In genomic region chr1:155416147-155416700, GRCm38 (mm10) we compare ENCODE assay signal across 8 mouse cellular contexts. TPM values are rescaled to one million over a fixed set of nuclear protein-coding genes. Genes with fewer than 3 reads are reported as not detected.
DNase-seq lines count a peak whose midpoint lies in the region; ATAC-seq and TF ChIP-seq lines count a peak whose summit lies in the region.

No protein-coding gene starts in this region.

- WGBS in embryonic facial prominence, embryonic 11.5 days = 5% methylated on average over 6 of the region's 6 CpGs
- WGBS in limb, embryonic 14.5 days = 6% methylated on average over 6 of the region's 6 CpGs
- 3% methylated on average over 6 of the region's 6 CpGs for WGBS in stomach, embryonic 16.5 days

- no peaks in the 10 kb centered on the region for H3K27me3 ChIP-seq in testis, adult 2 months (ENCODE audit: control insufficient read depth, insufficient read depth, low read length)
- no peaks in the 10 kb centered on the region for H3K27me3 ChIP-seq in embryonic facial prominence, embryonic 11.5 days (ENCODE audit: control insufficient read depth, insufficient read depth, low read length)
- H3K27me3 ChIP-seq in limb, embryonic 14.5 days (ENCODE audit: control insufficient read depth, insufficient read depth, low read length) = no peaks in the 10 kb centered on the region
- no peaks in the 10 kb centered on the region for H3K27me3 ChIP-seq in stomach, embryonic 16.5 days (ENCODE audit: control insufficient read depth, insufficient read depth, low read length)

- no peaks in the 10 kb centered on the region for H3K9me3 ChIP-seq in embryonic facial prominence, embryonic 11.5 days (replicated peaks; ENCODE audit: control insufficient read depth, low read length)
- no peaks in the 10 kb centered on the region for H3K9me3 ChIP-seq in limb, embryonic 14.5 days (ENCODE audit: control insufficient read depth, low read length)
- no peaks in the 10 kb centered on the region for H3K9me3 ChIP-seq in stomach, embryonic 16.5 days (replicated peaks; ENCODE audit: control insufficient read depth, low read length)

- DNase-seq in testis, postnatal 10 days (ENCODE audit: low spot score) = no peak
- DNase-seq in embryonic facial prominence, embryonic 11.5 days (ENCODE audit: low spot score) = peak; percentile 36
- DNase-seq in limb, embryonic 14.5 days (ENCODE audit: low spot score) = no peak
- DNase-seq in left cerebral cortex, postnatal 25 days (ENCODE audit: low spot score in 2 of 2) = no peak
- no peak for DNase-seq in urinary bladder, postnatal 14 days (ENCODE audit: low spot score)
- DNase-seq in embryo, embryonic 10 days (ENCODE audit: low spot score) = no peak

- H3K27ac ChIP-seq in testis, adult 2 months (ENCODE audit: control insufficient read depth, insufficient read depth, low read depth, low read length) = peak overlapping the region; percentile 88
- peak overlapping the region; percentile 77 for H3K27ac ChIP-seq in embryonic facial prominence, embryonic 11.5 days (replicated peaks; ENCODE audit: low read depth, low read length)
- H3K27ac ChIP-seq in limb, embryonic 14.5 days (replicated peaks; ENCODE audit: low read depth, low read length) = no peak overlapping the region; the same call in 1 of the 2 replicates
- peak overlapping the region; percentile 84 for H3K27ac ChIP-seq in stomach, embryonic 16.5 days (ENCODE audit: low read length)

- intact Hi-C loops in left cerebral cortex, postnatal 25 days (cut with DNase I) = loop anchor here (5.0 kb wide), 2 partner anchors 101 to 119 kb away; no protein-coding TSS in a partner anchor

- H3K4me2 ChIP-seq in embryonic facial prominence, embryonic 11.5 days (ENCODE audit: low read depth, low read length) = peak overlapping the region; percentile 78
- peak overlapping the region; percentile 74 for H3K4me2 ChIP-seq in limb, embryonic 14.5 days (replicated peaks; ENCODE audit: low read depth, low read length, severe bottlenecking)
- peak overlapping the region; percentile 83 for H3K4me2 ChIP-seq in stomach, embryonic 16.5 days (ENCODE audit: low read depth, low read length)

- no peaks in the 10 kb centered on the region for H3K36me3 ChIP-seq in testis, adult 2 months (ENCODE audit: control insufficient read depth, insufficient read depth, low read length)
- no peaks in the 10 kb centered on the region for H3K36me3 ChIP-seq in embryonic facial prominence, embryonic 11.5 days (replicated peaks; ENCODE audit: control insufficient read depth, insufficient read depth, low read depth, low read length)
- H3K36me3 ChIP-seq in limb, embryonic 14.5 days (ENCODE audit: control insufficient read depth, insufficient read depth, low read length) = no peaks in the 10 kb centered on the region
- H3K36me3 ChIP-seq in stomach, embryonic 16.5 days (ENCODE audit: control insufficient read depth, insufficient read depth, low read length) = no peaks in the 10 kb centered on the region

- no peak for ATAC-seq in embryonic facial prominence, embryonic 11.5 days (replicated peaks; ENCODE audit: insufficient number of reproducible peaks, low FRiP score, low TSS enrichment, low read depth)
- ATAC-seq in limb, embryonic 14.5 days (ENCODE audit: low FRiP score, low read depth) = no peak
- no peak for ATAC-seq in stomach, embryonic 16.5 days (ENCODE audit: insufficient read depth, low FRiP score)

- H3K9ac ChIP-seq in embryonic facial prominence, embryonic 11.5 days (replicated peaks; ENCODE audit: low read length) = peak overlapping the region; percentile 70
- peak overlapping the region; percentile 66 for H3K9ac ChIP-seq in limb, embryonic 14.5 days (ENCODE audit: low read depth, low read length, severe bottlenecking)
- H3K9ac ChIP-seq in stomach, embryonic 16.5 days (ENCODE audit: low read length) = peak overlapping the region; percentile 83

- peak overlapping the region; percentile 96 for H3K4me3 ChIP-seq in testis, adult 2 months (ENCODE audit: control insufficient read depth, low read depth, low read length)
- peak overlapping the region; percentile 78 for H3K4me3 ChIP-seq in embryonic facial prominence, embryonic 11.5 days (ENCODE audit: low read depth, low read length)
- H3K4me3 ChIP-seq in limb, embryonic 14.5 days (replicated peaks; ENCODE audit: low read length) = peak overlapping the region; percentile 91
- H3K4me3 ChIP-seq in stomach, embryonic 16.5 days (replicated peaks; ENCODE audit: low read length) = peak overlapping the region; percentile 96

- TF ChIP-seq CTCF in testis, adult 2 months (IDR thresholded peaks at IDR 0.05; ENCODE audit: control insufficient read depth, insufficient read depth, insufficient replicate concordance, low read depth, low read length) = no peak

- no peak for TF ChIP-seq POLR2A in testis, adult 2 months (IDR thresholded peaks at IDR 0.05; ENCODE audit: control insufficient read depth, low read depth, low read length)
- TF ChIP-seq POLR2A in limb, embryonic 14.5 days (IDR thresholded peaks at IDR 0.05; ENCODE audit: borderline replicate concordance, extremely low read depth, insufficient read depth, insufficient read length) = no peak

- no peaks in the 10 kb centered on the region for H3K4me1 ChIP-seq in testis, adult 2 months (ENCODE audit: control insufficient read depth, insufficient read depth, low read length)
- H3K4me1 ChIP-seq in embryonic facial prominence, embryonic 11.5 days (ENCODE audit: control insufficient read depth, insufficient read depth, low read length) = no peaks in the 10 kb centered on the region
- H3K4me1 ChIP-seq in limb, embryonic 14.5 days (ENCODE audit: control insufficient read depth, insufficient read depth, low read length) = no peaks in the 10 kb centered on the region
- H3K4me1 ChIP-seq in stomach, embryonic 16.5 days (ENCODE audit: control insufficient read depth, insufficient read depth, low read length) = peaks cover 5% of the 10 kb centered on the region; the same call in 1 of the 2 replicates

RNA-seq across cellular contexts. Expression of gene Xpr1, which starts 1.0 kb away (rescaled TPM):
- polyA plus RNA-seq in testis, adult 2 months (2012; rRNA removed) = 29.4 and 33.2 TPM in 2 replicates
- polyA plus RNA-seq in embryonic facial prominence, embryonic 11.5 days (2014; fragmentation: Nextera tagmentation; extraction: Ambion mirVana) = 5.3 and 6.4 TPM in 2 replicates
- 10.0 and 11.1 TPM in 2 replicates for polyA plus RNA-seq in limb, embryonic 14.5 days (2012; rRNA removed)
- polyA plus RNA-seq in limb, embryonic 14.5 days (2014; fragmentation: Nextera tagmentation; extraction: Ambion mirVana) = 5.9 and 6.4 TPM in 2 replicates
- 6.5 and 7.8 TPM in 2 replicates for polyA plus RNA-seq in stomach, embryonic 16.5 days (2015; fragmentation: Nextera tagmentation; extraction: Ambion mirVana)
- 10 to 100 TPM; 77.5 to 87.5 TPM for total RNA-seq in left cerebral cortex, postnatal 25 days (2021)
